Mouse (Mus musculus) stomach, embryonic 15.5 days (tissue): ENCODE results near the gene Plk3. TPM values are rescaled to one million over a fixed set of nuclear protein-coding genes. Genes with fewer than 3 reads are reported as not detected.

Experiments
- ATAC-seq: fragments of 200-750 bp; cut with Nextera tagmentation; 2 replicates; pipeline ENCODE4 v1.8.0; 2017; ENCODE audit warnings: low read depth, moderate number of reproducible peaks, moderate TSS enrichment; ENCODE audit not compliant: insufficient read depth, low FRiP score
- H3K27ac ChIP-seq: fragments of 300-500 bp; sonication (generic); 2 replicates; pipeline ENCODE4 v1.5.1; 2015; ENCODE audit warnings: mild to moderate bottlenecking, inconsistent platforms
- H3K27me3 ChIP-seq: fragments of 300-500 bp; sonication (generic); replicated peaks from 2 replicates; pipeline ENCODE4 v1.6.1; 2015; ENCODE audit warnings: inconsistent platforms
- H3K36me3 ChIP-seq: fragments of 300-500 bp; sonication (generic); 2 replicates; pipeline ENCODE4 v1.6.1; 2015; ENCODE audit warnings: inconsistent platforms
- H3K4me1 ChIP-seq: fragments of 300-500 bp; sonication (generic); 2 replicates; pipeline ENCODE4 v1.6.1; 2015; ENCODE audit warnings: inconsistent platforms
- H3K4me2 ChIP-seq: fragments of 300-500 bp; sonication (generic); 2 replicates; pipeline ENCODE4 v1.6.1; 2015; ENCODE audit warnings: mild to moderate bottlenecking, inconsistent platforms
- H3K4me3 ChIP-seq: fragments of 300-500 bp; sonication (generic); replicated peaks from 2 replicates; pipeline ENCODE4 v1.5.1; 2015; ENCODE audit warnings: inconsistent platforms
- H3K9ac ChIP-seq: fragments of 300-500 bp; sonication (generic); 2 replicates; pipeline ENCODE4 v1.6.1; 2015; ENCODE audit warnings: inconsistent platforms
- H3K9me3 ChIP-seq: fragments of 300-500 bp; sonication (generic); 2 replicates; pipeline ENCODE4 v1.6.1; 2016; ENCODE audit warnings: inconsistent platforms
- WGBS: fragments of 180-500 bp; shearing (Covaris S2); methylation state at CpG from one replicate; pipeline ENCODE4 v1.1.7; 2015; 5-methylcytosine and 5-hydroxymethylcytosine counted together
- polyA plus RNA-seq: library from polyadenylated mRNA; unstranded; fragments of >200 nt; fragmentation: Nextera tagmentation; extraction: Ambion mirVana; gene quantifications from 2 replicates; pipeline ENCODE4 v1.2.1, GENCODE M21; 2015

Gene Plk3
- polyA plus RNA-seq, 1 experiment from 2014 or later: 4.7 TPM

DNA sequence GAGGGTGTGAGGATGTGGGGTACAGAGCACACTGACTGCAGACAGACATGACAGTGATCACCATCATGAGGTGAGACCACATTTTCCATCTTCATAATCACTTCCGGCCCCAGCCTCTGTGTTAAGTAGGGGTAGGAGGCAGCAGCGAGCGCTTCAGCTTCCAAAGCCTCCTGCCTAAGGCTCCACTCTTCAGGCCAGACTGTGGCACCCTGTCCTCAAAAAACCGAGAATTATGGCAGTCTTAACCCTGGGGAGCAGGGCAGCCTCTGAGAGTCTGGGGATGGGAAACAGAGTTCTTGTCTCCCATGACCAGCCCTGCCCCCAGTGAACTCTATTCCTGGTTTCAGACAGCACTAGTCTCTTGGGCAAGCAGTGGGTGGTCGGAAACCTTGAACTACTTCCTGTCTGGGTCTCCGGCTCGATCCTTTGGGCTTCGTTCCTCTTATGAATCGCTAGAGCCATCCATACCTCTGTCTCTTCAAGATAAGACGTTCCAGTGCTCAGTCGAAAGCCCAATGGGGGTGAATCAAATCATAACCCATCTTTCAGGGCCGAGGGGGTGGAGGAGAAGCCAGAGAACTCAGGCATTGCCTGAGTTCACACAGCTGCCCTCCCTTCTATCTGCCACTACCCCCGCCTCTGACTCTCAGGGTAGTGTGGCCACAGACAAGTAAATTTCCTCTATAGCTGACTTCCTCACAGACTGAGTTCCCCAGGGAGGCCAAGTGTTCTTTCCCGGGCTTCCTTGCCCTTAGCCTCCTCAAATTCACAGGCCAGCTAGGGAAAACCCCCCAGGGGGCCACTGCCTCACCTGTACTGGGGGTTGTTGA, 9.0 kb downstream of the Plk3 start:
- Histone ChIP-seq H3K9me3 (no peaks in the 10 kb centered on the region), H3K4me3 (peak overlapping the region; percentile 2; the same call in 1 of the 2 replicates), H3K4me1 (peaks cover 24% of the 10 kb centered on the region), H3K27ac (peak overlapping the region; percentile 89), H3K27me3 (no peaks in the 10 kb centered on the region), H3K36me3 (peaks cover 7% of the 10 kb centered on the region; the same call in 1 of the 2 replicates), H3K4me2 (peak overlapping the region; percentile 31), H3K9ac (no peak overlapping the region)
- no peak for ATAC-seq
- 51% methylated on average over 14 of the region's 14 CpGs for WGBS

DNA sequence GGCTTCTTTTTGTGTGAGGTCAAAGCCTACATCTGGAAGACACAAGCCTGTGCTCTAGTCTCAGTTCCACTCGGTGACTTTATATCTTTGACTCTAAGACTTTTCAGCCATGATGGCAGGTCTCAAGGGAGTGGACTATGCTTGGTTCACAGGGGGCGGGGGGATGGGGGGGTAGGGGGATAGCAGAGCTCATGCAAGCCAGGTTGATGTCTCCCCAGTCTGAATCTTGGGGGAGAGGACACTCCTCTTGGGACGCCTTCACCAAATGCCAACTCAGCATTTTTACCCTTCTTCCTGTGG, 9.6 kb downstream of the Plk3 start:
- Histone ChIP-seq H3K27ac (peak overlapping the region; percentile 1; the same call in 1 of the 2 replicates), H3K4me2 (0 out of 2 replicates have a peak overlapping the region, but pooled peaks have one; percentile 31), H3K27me3 (no peaks in the 10 kb centered on the region), H3K9ac (no peak overlapping the region), H3K4me1 (peaks cover 24% of the 10 kb centered on the region), H3K9me3 (no peaks in the 10 kb centered on the region), H3K4me3 (no peak overlapping the region), H3K36me3 (peaks cover 6% of the 10 kb centered on the region; the same call in 1 of the 2 replicates)
- WGBS: 70% methylated on average over 3 of the region's 3 CpGs
- ATAC-seq: no peak

DNA sequence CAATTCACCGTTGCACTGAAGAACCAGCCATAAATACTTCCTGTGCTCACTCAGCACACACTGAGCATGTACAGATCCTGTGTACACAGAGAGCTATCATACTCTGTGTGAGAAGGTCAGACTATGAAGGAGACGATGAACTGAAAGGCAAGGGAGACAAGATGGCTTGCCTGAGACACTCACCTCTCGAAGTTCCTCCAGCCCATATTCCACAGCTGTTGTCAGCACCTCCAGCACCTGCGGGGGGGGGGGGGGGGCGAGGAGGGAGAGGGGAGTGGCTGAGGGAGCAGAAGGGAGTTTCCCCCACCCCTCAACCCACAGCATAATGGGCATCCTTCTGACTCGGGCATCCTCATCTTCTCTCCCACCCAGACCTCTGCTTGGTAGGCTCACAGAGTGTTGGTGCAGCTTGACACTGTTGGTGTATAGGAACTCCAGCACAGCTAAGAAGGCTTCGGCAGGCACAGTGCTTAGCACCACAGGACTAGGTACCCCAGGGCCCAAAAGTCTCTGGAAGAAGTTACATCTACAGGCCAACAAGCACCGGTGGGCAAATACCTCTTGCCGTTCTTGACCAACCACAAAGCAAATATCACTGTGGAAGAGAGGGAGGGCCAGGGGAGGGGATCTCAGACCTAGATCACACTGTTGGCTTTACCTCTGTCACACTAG, 10.1 kb downstream of the Plk3 start:
- 61% methylated on average over 9 of the region's 9 CpGs for WGBS
- ATAC-seq: no peak
- peak overlapping the region; percentile 1; the same call in 1 of the 2 replicates for H3K27ac ChIP-seq
- H3K4me3 ChIP-seq: no peak overlapping the region
- H3K9me3 ChIP-seq: no peaks in the 10 kb centered on the region
- H3K27me3 ChIP-seq: no peaks in the 10 kb centered on the region
- no peak overlapping the region for H3K9ac ChIP-seq
- H3K4me2 ChIP-seq: no peak overlapping the region
- H3K4me1 ChIP-seq: peaks cover 24% of the 10 kb centered on the region
- peaks cover 1% of the 10 kb centered on the region; the same call in 1 of the 2 replicates for H3K36me3 ChIP-seq

DNA sequence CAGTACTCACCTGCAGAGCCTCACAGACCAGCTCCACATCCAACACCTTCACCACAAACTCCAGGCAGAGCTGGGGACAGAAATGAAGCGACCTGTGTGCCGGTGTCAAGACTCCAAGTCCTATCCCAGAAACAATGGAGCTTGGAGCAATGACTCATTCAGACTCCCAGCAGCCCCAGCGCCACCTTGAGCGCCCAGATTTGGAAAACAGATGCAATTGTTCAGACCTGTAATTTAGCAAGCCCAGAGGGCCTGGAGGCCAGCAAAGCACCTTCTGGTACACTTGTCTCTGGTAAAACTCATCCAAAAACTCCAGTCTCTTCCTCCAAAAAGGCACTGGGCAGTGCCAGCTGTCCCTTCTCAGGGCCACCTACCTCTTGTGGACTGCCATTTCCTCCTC, 11.6 kb downstream of the Plk3 start:
- Histone ChIP-seq H3K27ac (0 out of 2 replicates have a peak overlapping the region, but pooled peaks have one; percentile 2), H3K9me3 (no peaks in the 10 kb centered on the region), H3K4me1 (peaks cover 24% of the 10 kb centered on the region), H3K9ac (no peak overlapping the region), H3K36me3 (no peaks in the 10 kb centered on the region), H3K27me3 (no peaks in the 10 kb centered on the region), H3K4me2 (no peak overlapping the region), H3K4me3 (no peak overlapping the region)
- WGBS: 79% methylated on average over 4 of the region's 4 CpGs
- no peak for ATAC-seq

DNA sequence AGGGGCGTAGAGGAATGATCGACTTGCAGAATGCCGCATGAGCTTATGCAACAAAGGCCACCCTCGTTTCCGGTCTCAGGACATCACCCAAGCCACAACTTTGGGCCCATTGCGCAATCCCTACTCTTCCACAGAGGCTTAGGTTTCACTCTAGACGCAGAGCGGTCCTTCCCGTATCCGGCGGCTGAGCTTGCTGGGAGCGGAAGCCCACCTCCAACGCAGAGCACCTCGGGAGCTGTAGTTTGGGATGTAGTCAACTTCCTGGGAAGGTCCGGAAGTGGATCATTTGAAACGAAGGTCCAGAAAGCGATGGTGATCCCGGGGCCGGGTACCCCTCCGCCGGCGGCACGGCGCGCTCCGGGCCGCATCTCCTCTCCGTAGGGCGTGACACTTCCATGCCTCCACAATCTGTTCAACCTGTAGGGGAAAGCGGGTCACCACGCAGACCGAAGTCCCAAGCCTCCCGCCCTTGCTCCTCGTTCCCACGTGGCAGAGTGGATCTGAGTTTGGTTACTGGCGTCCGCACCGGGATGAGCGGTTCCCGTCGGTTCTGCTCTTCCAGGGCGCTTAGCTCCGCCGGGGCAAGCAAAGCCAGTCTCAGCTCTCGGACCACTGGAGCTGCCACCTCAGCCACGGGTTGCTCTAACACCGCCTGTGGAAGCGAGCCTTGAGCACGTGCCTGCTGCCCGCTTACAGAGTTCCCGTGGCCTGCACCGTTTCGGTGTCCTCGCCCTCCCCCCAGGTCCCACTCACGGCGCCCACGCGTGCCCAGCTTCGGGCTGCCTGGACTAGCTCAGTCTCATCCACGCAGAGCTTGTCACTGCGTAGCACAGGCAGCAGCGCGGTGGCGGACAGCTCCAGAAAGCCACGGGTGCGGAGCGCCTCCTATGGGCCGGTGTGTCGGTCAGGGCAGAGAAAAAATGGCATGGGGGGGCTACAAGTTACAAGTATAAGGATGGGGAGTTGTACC, 13.0 kb downstream of the Plk3 start:
- under 1% methylated on average over 69 of the region's 69 CpGs for WGBS
- no peaks in the 10 kb centered on the region for H3K27me3 ChIP-seq
- H3K36me3 ChIP-seq: no peaks in the 10 kb centered on the region

DNA sequence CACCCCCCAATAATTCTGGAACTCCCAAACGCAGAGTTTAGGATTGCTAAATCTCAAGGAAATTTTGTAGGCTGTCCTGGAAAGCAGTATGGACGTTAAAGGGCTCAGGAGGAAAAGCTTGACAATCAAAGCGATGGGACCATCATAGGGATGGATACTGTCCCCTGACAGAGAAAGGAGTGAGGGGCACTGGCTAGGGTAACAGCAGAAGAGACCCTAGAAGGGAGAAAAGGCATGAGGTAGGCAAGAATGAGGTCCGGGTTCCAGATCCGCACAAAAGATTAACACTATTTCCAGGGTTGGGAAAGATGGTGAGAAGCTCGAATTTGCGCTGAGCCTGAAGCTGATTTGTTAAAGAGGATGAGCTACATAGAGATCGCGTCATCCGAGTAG, 13.7 kb downstream of the Plk3 start:
- 2% methylated on average over 10 of the region's 10 CpGs for WGBS
- peak overlapping the region; percentile 84 for H3K27ac ChIP-seq
- peak overlapping the region; percentile 14; the same call in 1 of the 2 replicates for H3K9ac ChIP-seq
- no peaks in the 10 kb centered on the region for H3K9me3 ChIP-seq
- peak overlapping the region; percentile 100 for H3K4me2 ChIP-seq
- H3K4me1 ChIP-seq: peaks cover 8% of the 10 kb centered on the region
- H3K4me3 ChIP-seq: peak overlapping the region; percentile 82
- no peaks in the 10 kb centered on the region for H3K27me3 ChIP-seq
- no peak for ATAC-seq
- no peaks in the 10 kb centered on the region for H3K36me3 ChIP-seq

More for the DNA sequence above, 13.0 kb downstream of the Plk3 start:
- peak overlapping the region; percentile 84 for H3K27ac ChIP-seq
- peaks cover 15% of the 10 kb centered on the region for H3K4me1 ChIP-seq
- peak; percentile 93 for ATAC-seq
- no peaks in the 10 kb centered on the region for H3K9me3 ChIP-seq
- H3K4me3 ChIP-seq: peak overlapping the region; percentile 82
- peak overlapping the region; percentile 66 for H3K9ac ChIP-seq
- peak overlapping the region; percentile 100 for H3K4me2 ChIP-seq

DNA sequence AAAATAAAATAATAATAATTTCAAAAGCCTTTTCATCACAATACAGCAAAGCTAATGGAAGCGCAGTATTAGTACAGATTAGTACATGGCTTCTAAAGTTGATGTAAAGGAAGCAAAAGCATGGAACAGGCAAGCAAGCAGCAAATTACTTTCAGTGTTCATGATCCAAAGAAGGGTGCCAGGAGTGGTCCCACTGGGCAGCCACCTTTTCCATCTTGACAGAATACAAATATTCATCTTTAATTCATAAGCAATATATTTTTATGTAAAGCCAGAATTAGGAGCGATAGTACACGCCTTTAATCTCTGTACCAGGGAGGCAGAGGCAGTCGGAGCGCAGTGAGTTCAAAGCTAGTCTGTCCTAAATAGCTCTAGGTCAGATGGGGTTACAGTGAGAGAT, 14.1 kb downstream of the Plk3 start:
- H3K4me3 ChIP-seq: peak overlapping the region; percentile 82
- peaks cover 5% of the 10 kb centered on the region; the same call in 1 of the 2 replicates for H3K4me1 ChIP-seq
- WGBS: 78% methylated on average over 5 of the region's 5 CpGs
- peak overlapping the region; percentile 100 for H3K4me2 ChIP-seq
- peak overlapping the region; percentile 14; the same call in 1 of the 2 replicates for H3K9ac ChIP-seq
- 0 out of 2 replicates have a peak, but pooled peaks cover 3% of the 10 kb centered on the region for H3K36me3 ChIP-seq
- no peaks in the 10 kb centered on the region for H3K27me3 ChIP-seq
- H3K27ac ChIP-seq: peak overlapping the region; percentile 84
- no peak for ATAC-seq
- no peaks in the 10 kb centered on the region for H3K9me3 ChIP-seq

DNA sequence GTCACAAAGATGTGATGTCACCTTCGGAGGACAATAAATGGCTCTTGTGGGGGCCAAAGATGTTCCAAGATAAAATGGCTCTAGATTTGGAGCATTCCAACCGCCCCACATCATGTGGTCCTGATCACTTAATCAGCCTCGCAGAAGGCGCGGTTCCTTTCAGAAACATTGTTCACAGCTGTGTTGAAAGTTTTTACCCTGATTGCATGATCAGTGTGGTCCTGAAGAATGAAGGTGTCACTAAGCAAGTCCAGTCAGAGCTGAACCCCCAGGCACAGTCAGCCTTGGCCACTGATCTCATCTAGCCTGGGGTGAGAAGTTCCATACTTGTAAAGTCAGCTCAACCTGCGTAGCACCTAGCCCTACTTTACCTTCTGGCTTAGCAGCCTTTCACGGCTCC, 15.8 kb downstream of the Plk3 start:
- H3K9ac ChIP-seq: no peak overlapping the region
- no peaks in the 10 kb centered on the region for H3K4me1 ChIP-seq
- no peak overlapping the region for H3K27ac ChIP-seq
- no peak overlapping the region for H3K4me2 ChIP-seq
- ATAC-seq: no peak
- H3K27me3 ChIP-seq: no peaks in the 10 kb centered on the region
- H3K4me3 ChIP-seq: no peak overlapping the region
- H3K36me3 ChIP-seq: 0 out of 2 replicates have a peak, but pooled peaks cover 3% of the 10 kb centered on the region
- WGBS: 92% methylated on average over 7 of the region's 7 CpGs
- no peaks in the 10 kb centered on the region for H3K9me3 ChIP-seq

DNA sequence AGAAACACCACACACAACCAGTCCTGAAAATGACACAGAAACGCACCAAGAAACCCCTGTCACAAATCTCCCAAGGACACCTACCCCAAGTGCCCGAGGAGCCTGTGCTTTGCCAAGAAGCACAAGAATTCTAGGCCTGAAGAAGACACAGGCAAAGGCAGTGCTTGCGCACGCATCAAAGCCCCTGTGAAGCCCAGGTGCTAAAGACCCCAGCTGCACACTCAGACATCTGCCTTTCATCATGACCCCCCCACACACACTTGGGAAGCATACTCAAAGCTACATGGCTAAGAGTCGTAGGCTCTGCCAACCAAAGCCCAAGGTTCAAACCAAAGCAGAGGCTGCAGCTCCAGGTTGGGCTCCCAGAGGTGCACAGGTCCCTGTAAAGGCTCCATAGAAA, 18.2 kb downstream of the Plk3 start:
- 80% methylated on average over 5 of the region's 5 CpGs for WGBS
- peaks cover 5% of the 10 kb centered on the region; the same call in 1 of the 2 replicates for H3K36me3 ChIP-seq
- H3K4me3 ChIP-seq: no peak overlapping the region
- no peak overlapping the region for H3K4me2 ChIP-seq
- no peaks in the 10 kb centered on the region for H3K27me3 ChIP-seq
- no peak overlapping the region for H3K27ac ChIP-seq
- no peak overlapping the region for H3K9ac ChIP-seq
- no peaks in the 10 kb centered on the region for H3K4me1 ChIP-seq
- ATAC-seq: no peak
- no peaks in the 10 kb centered on the region for H3K9me3 ChIP-seq

DNA sequence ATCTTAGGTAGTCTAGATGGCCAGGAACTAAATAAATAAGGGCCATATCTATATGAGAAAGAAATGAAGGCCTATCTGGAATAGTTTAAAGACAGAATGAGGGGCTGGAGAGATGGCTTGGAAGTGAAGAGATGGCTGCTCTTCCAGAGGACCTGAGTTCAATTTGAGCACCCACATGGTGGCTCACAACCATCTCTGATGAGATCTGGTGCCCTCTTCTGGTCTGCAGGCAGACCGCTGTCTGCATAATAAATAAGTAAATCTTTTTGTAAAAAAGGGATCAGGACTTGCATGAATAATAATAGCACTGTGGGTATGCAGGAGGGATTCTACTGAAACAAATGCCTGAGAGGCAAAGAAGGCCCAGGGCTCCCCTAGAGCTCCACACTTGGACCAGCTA, 20.5 kb downstream of the Plk3 start:
- no peaks in the 10 kb centered on the region for H3K4me1 ChIP-seq
- no peaks in the 10 kb centered on the region for H3K27me3 ChIP-seq
- no peak overlapping the region for H3K9ac ChIP-seq
- peaks cover 5% of the 10 kb centered on the region; the same call in 1 of the 2 replicates for H3K36me3 ChIP-seq
- H3K27ac ChIP-seq: no peak overlapping the region
- ATAC-seq: no peak
- no peak overlapping the region for H3K4me3 ChIP-seq
- H3K4me2 ChIP-seq: no peak overlapping the region
- H3K9me3 ChIP-seq: no peaks in the 10 kb centered on the region
- WGBS: 96% methylated on average over 1 of the region's 1 CpGs

DNA sequence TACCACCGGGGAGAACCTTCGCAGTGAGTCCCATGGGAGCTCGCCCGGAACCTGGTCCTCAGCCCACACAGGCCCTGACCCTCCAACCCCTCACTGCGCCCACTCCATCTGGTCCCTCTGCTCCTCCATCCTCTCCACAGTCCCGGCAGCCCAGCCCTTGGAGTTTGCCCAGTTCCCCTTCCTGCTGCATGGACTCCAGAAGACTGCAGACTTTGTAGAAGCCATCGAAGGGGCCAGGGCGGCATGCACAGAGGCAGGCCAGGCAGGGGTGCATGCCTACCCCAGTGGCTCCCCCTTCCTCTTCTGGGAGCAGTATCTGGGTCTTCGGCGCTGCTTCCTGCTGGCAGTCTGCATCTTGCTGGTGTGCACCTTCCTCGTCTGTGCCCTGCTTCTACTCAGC, 22.8 kb downstream of the Plk3 start:
- no peaks in the 10 kb centered on the region for H3K27me3 ChIP-seq
- H3K4me2 ChIP-seq: no peak overlapping the region
- no peak overlapping the region for H3K27ac ChIP-seq
- peaks cover 5% of the 10 kb centered on the region; the same call in 1 of the 2 replicates for H3K36me3 ChIP-seq
- no peak overlapping the region for H3K9ac ChIP-seq
- no peaks in the 10 kb centered on the region for H3K9me3 ChIP-seq
- no peak overlapping the region for H3K4me3 ChIP-seq
- WGBS: 95% methylated on average over 11 of the region's 11 CpGs
- no peaks in the 10 kb centered on the region for H3K4me1 ChIP-seq
- no peak for ATAC-seq
